Mouse (Mus musculus) midbrain, postnatal 0 days (tissue): ENCODE measurements at regions not wholly inside any gene's neighbourhood (a gene's known extent, or its start where the extent isn't known, plus 50 kb on each side); places are given as distances from the start of the nearest gene placed in this dataset.

ENCODE experiments used
- ATAC-seq: fragments of 200-750 bp; cut with Nextera tagmentation; 2 replicates; pipeline ENCODE4 v1.8.0; 2017; ENCODE audit warnings: moderate number of reproducible peaks, mild to moderate bottlenecking, moderate TSS enrichment, moderate library complexity; ENCODE audit not compliant: low FRiP score
- DNase-seq: peaks from one replicate; pipeline ENCODE4 v3.0.0-alpha.2; 2015; ENCODE audit warnings: low spot score
- H3K27ac ChIP-seq: fragments of 300-500 bp; sonication (generic); 2 replicates; pipeline ENCODE4 v1.5.1; 2014; ENCODE audit warnings: low read depth, mild to moderate bottlenecking, low read length, mixed read lengths
- H3K27me3 ChIP-seq: fragments of 300-500 bp; sonication (generic); 2 replicates; pipeline ENCODE4 v1.6.1; 2014; ENCODE audit warnings: low read length, control low read depth, mixed read lengths; ENCODE audit not compliant: insufficient read depth
- H3K36me3 ChIP-seq: fragments of 300-500 bp; sonication (generic); 2 replicates; pipeline ENCODE4 v1.6.1; 2014; ENCODE audit warnings: low read length, control low read depth, mixed read lengths; ENCODE audit not compliant: insufficient read depth
- H3K4me1 ChIP-seq: fragments of 300-500 bp; sonication (generic); 2 replicates; pipeline ENCODE4 v1.6.1; 2014; ENCODE audit warnings: mild to moderate bottlenecking, control low read depth, antibody characterized with exemption, low read length, mixed read lengths; ENCODE audit not compliant: insufficient read depth
- H3K4me2 ChIP-seq: fragments of 300-500 bp; sonication (generic); 2 replicates; pipeline ENCODE4 v1.6.1; 2014; ENCODE audit warnings: low read depth, mild to moderate bottlenecking, low read length, mixed read lengths; ENCODE audit not compliant: poor library complexity, severe bottlenecking
- H3K4me3 ChIP-seq: fragments of 300-500 bp; sonication (generic); 2 replicates; pipeline ENCODE4 v1.5.1; 2014; ENCODE audit warnings: low read depth, mild to moderate bottlenecking, low read length, moderate library complexity
- H3K9ac ChIP-seq: fragments of 300-500 bp; sonication (generic); replicated peaks from 2 replicates; pipeline ENCODE4 v1.6.1; 2014; ENCODE audit warnings: mild to moderate bottlenecking, low read length, moderate library complexity, mixed read lengths; ENCODE audit not compliant: poor library complexity, severe bottlenecking
- H3K9me3 ChIP-seq: fragments of 300-500 bp; sonication (generic); 2 replicates; pipeline ENCODE4 v1.6.1; 2016; ENCODE audit warnings: low read length, control low read depth
- CTCF ChIP-seq: IDR thresholded peaks from 2 replicates; pipeline ENCODE4 v1.5.1; 2016; ENCODE audit warnings: antibody characterized with exemption, mild to moderate bottlenecking
- WGBS: fragments of 180-500 bp; shearing (Covaris S2); extraction: QIAGEN DNeasy Blood & Tissue Kit; methylation state at CpG from one replicate; pipeline ENCODE4 v1.1.7; 2014; 5-methylcytosine and 5-hydroxymethylcytosine counted together

- 56% methylated on average over 9 of the region's 9 CpGs for WGBS
- no peak overlapping the region for H3K4me3 ChIP-seq
- no peak overlapping the region for H3K27ac ChIP-seq
- no peaks in the 10 kb centered on the region for H3K9me3 ChIP-seq
- no peak for ATAC-seq
- no peak overlapping the region for H3K4me2 ChIP-seq
- H3K4me1 ChIP-seq = no peaks in the 10 kb centered on the region
- TF ChIP-seq CTCF = no peak
- H3K27me3 ChIP-seq = no peaks in the 10 kb centered on the region
- H3K36me3 ChIP-seq = no peaks in the 10 kb centered on the region
- DNase-seq = peak; percentile 33
- H3K9ac ChIP-seq = no peak overlapping the region
These were observed 163.4 kb upstream of the Nr4a3 start for GRCm38 (mm10) chr4:47881560-47881959.

- H3K4me1 ChIP-seq = no peaks in the 10 kb centered on the region
- no peak overlapping the region for H3K9ac ChIP-seq
- TF ChIP-seq CTCF = no peak
- peak; percentile 13 for DNase-seq
- no peaks in the 10 kb centered on the region for H3K36me3 ChIP-seq
- no peaks in the 10 kb centered on the region for H3K27me3 ChIP-seq
- H3K4me2 ChIP-seq = no peak overlapping the region
- ATAC-seq = no peak
- WGBS = 56% methylated on average over 10 of the region's 10 CpGs
- no peak overlapping the region for H3K4me3 ChIP-seq
- H3K27ac ChIP-seq = no peak overlapping the region
- no peaks in the 10 kb centered on the region for H3K9me3 ChIP-seq
These were observed 162.9 kb upstream of the Nr4a3 start for GRCm38 (mm10) chr4:47882076-47882475.

- no peak for TF ChIP-seq CTCF
- H3K9ac ChIP-seq = no peak overlapping the region
- H3K4me3 ChIP-seq = no peak overlapping the region
- 24% methylated on average over 7 of the region's 7 CpGs for WGBS
- H3K27me3 ChIP-seq = no peaks in the 10 kb centered on the region
- no peaks in the 10 kb centered on the region for H3K9me3 ChIP-seq
- no peaks in the 10 kb centered on the region for H3K4me1 ChIP-seq
- no peak overlapping the region for H3K27ac ChIP-seq
- no peaks in the 10 kb centered on the region for H3K36me3 ChIP-seq
- no peak for ATAC-seq
- DNase-seq = peak; percentile 55
- H3K4me2 ChIP-seq = no peak overlapping the region
These were observed 145.4 kb upstream of the Nr4a3 start for GRCm38 (mm10) chr4:47899579-47899978.

- ATAC-seq = no peak
- Histone ChIP-seq H3K9me3 (no peaks in the 10 kb centered on the region), H3K27ac (no peak overlapping the region), H3K27me3 (no peaks in the 10 kb centered on the region), H3K9ac (no peak overlapping the region), H3K4me3 (no peak overlapping the region), H3K4me1 (no peaks in the 10 kb centered on the region), H3K36me3 (no peaks in the 10 kb centered on the region), H3K4me2 (no peak overlapping the region)
- no peak for TF ChIP-seq CTCF
- WGBS = 96% methylated on average over 12 of the region's 12 CpGs
- DNase-seq = no peak
These were observed 142.2 kb upstream of the Nr4a3 start for GRCm38 (mm10) chr4:47902749-47903148.

- DNase-seq (no peak), ATAC-seq (no peak)
- no peak overlapping the region for H3K9ac ChIP-seq
- WGBS = 88% methylated on average over 1 of the region's 1 CpGs
- no peaks in the 10 kb centered on the region for H3K36me3 ChIP-seq
- no peaks in the 10 kb centered on the region for H3K4me1 ChIP-seq
- no peak overlapping the region for H3K4me2 ChIP-seq
- no peak overlapping the region for H3K4me3 ChIP-seq
- H3K27ac ChIP-seq = no peak overlapping the region
- TF ChIP-seq CTCF = peak; percentile 43
- H3K27me3 ChIP-seq = no peaks in the 10 kb centered on the region
- no peaks in the 10 kb centered on the region for H3K9me3 ChIP-seq
These were observed 132.7 kb upstream of the Nr4a3 start for GRCm38 (mm10) chr4:47912259-47912658.

GRCm38 (mm10) chr4:47919576-47919975 is 125.4 kb upstream of the Nr4a3 start:
- peak; percentile 72 for ATAC-seq
- peak; percentile 14 for DNase-seq
- Histone ChIP-seq H3K4me3 (no peak overlapping the region), H3K4me1 (no peaks in the 10 kb centered on the region), H3K36me3 (no peaks in the 10 kb centered on the region), H3K27ac (no peak overlapping the region), H3K9ac (no peak overlapping the region), H3K9me3 (no peaks in the 10 kb centered on the region), H3K4me2 (no peak overlapping the region), H3K27me3 (no peaks in the 10 kb centered on the region)
- TF ChIP-seq CTCF = no peak
- 75% methylated on average over 7 of the region's 7 CpGs for WGBS
